Mouse (Mus musculus) intestine, embryonic 15.5 days (tissue): ENCODE results near the gene Cdk5r1. TPM values are rescaled to one million over a fixed set of nuclear protein-coding genes. Genes with fewer than 3 reads are reported as not detected.
"Not testable (repeated sequence)": the region's sequence is repeated elsewhere in the genome, so short reads cannot be mapped to it uniquely, and the experiment has no call there.

Experiments used
- ATAC-seq: fragments of 200-750 bp; cut with Nextera tagmentation; 2 replicates; pipeline ENCODE4 v1.8.0; 2017; ENCODE audit warnings: moderate TSS enrichment, moderate library complexity
- H3K27ac ChIP-seq: fragments of 300-500 bp; sonication (generic); 2 replicates; pipeline ENCODE4 v1.5.1; 2015; ENCODE audit warnings: mild to moderate bottlenecking, inconsistent platforms
- H3K27me3 ChIP-seq: fragments of 300-500 bp; sonication (generic); replicated peaks from 2 replicates; pipeline ENCODE4 v1.6.1; 2015; ENCODE audit warnings: inconsistent platforms
- H3K36me3 ChIP-seq: fragments of 300-500 bp; sonication (generic); 2 replicates; pipeline ENCODE4 v1.6.1; 2015; ENCODE audit warnings: inconsistent platforms
- H3K4me1 ChIP-seq: fragments of 300-500 bp; sonication (generic); replicated peaks from 2 replicates; pipeline ENCODE4 v1.6.1; 2015; ENCODE audit warnings: inconsistent platforms
- H3K4me2 ChIP-seq: fragments of 300-500 bp; sonication (generic); replicated peaks from 2 replicates; pipeline ENCODE4 v1.6.1; 2015; ENCODE audit warnings: mild to moderate bottlenecking, inconsistent platforms
- H3K4me3 ChIP-seq: fragments of 300-500 bp; sonication (generic); replicated peaks from 2 replicates; pipeline ENCODE4 v1.5.1; 2015; ENCODE audit warnings: inconsistent platforms
- H3K9ac ChIP-seq: fragments of 300-500 bp; sonication (generic); 2 replicates; pipeline ENCODE4 v1.6.1; 2015; ENCODE audit warnings: inconsistent platforms
- H3K9me3 ChIP-seq: fragments of 300-500 bp; sonication (generic); 2 replicates; pipeline ENCODE4 v1.6.1; 2016; ENCODE audit warnings: inconsistent platforms
- WGBS: fragments of 180-500 bp; shearing (Covaris S2); methylation state at CpG from one replicate; pipeline ENCODE4 v1.1.7; 2015; 5-methylcytosine and 5-hydroxymethylcytosine counted together
- polyA plus RNA-seq: library from polyadenylated mRNA; unstranded; fragments of >200 nt; fragmentation: Nextera tagmentation; extraction: Ambion mirVana; gene quantifications from 2 replicates; pipeline ENCODE4 v1.2.1, GENCODE M21; 2015

Cdk5r1 gene
- 1.4 and 1.8 TPM in 2 replicates for polyA plus RNA-seq

- H3K36me3 ChIP-seq = peaks cover 4% of the 10 kb centered on the region; the same call in 1 of the 2 replicates
- peaks cover 11% of the 10 kb centered on the region for H3K4me1 ChIP-seq
- ATAC-seq = peak; percentile 94
- whole genome bisulfite sequencing = 2% methylated on average over 110 of the region's 116 CpGs
- H3K4me3 ChIP-seq = peak within 1 kb of the TSS; percentile 74
- H3K27ac ChIP-seq = peak within 1 kb of the TSS; percentile 72
- H3K4me2 ChIP-seq = peak within 1 kb of the TSS; percentile 100
- peak within 1 kb of the TSS; percentile 71 for H3K9ac ChIP-seq
- H3K27me3 ChIP-seq = 0 out of 2 replicates have a peak, but pooled peaks cover 2% of the 10 kb centered on the region
- H3K9me3 ChIP-seq = no peaks in the 10 kb centered on the region
These were observed at the start of gene Cdk5r1 for GRCm38 (mm10) chr11:80476222-80477189. Gene Cdk5r1, plus strand, starts transcription at chr11:80477023.

DNA sequence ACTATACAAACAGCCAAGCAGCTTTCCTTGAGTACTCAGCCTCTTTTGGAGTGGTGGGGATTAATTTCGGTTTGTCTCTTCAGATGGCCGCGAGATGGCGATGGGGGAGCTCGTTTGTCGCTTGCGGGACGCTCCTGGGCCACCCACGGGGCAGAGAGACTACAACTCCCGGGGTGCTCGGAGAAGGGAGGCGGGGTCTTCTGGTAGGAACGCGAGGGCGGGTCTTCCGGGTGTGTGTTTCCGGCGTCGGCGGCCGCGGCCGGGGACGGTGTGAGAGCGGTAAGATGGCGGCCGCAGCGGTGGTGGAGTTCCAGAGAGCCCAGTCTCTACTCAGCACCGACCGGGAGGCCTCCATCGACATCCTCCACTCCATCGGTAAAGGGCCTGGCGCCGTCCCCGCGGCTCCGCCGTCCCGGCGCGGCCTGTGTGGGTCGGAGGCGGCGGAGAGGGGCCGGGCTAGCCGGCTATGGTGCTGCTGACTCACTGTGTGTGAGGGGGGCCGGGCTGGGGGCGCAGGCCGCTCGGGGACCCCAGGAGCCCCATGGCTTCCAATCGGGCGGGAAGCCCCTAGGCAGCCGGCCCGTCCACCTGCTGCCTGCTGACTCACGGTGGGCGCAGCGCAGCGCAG is 48.3 kb upstream of the Cdk5r1 start, which contains the start of gene Psmd11:
TSS of gene Psmd11 (plus strand) at position 235 of the 628 bp plus-strand sequence.
- H3K4me2 ChIP-seq = peak within 1 kb of the TSS; percentile 73
- ATAC-seq = peak; percentile 99
- WGBS = under 1% methylated on average over 58 of the region's 58 CpGs
- H3K27me3 ChIP-seq = no peaks in the 10 kb centered on the region
- peaks cover 4% of the 10 kb centered on the region; the same call in 1 of the 2 replicates for H3K4me1 ChIP-seq
- H3K9ac ChIP-seq = peak within 1 kb of the TSS; percentile 95
- H3K9me3 ChIP-seq = no peaks in the 10 kb centered on the region
- H3K4me3 ChIP-seq = peak within 1 kb of the TSS; percentile 99
- H3K27ac ChIP-seq = peak within 1 kb of the TSS; percentile 88
- 0 out of 2 replicates have a peak, but pooled peaks cover 5% of the 10 kb centered on the region for H3K36me3 ChIP-seq

DNA sequence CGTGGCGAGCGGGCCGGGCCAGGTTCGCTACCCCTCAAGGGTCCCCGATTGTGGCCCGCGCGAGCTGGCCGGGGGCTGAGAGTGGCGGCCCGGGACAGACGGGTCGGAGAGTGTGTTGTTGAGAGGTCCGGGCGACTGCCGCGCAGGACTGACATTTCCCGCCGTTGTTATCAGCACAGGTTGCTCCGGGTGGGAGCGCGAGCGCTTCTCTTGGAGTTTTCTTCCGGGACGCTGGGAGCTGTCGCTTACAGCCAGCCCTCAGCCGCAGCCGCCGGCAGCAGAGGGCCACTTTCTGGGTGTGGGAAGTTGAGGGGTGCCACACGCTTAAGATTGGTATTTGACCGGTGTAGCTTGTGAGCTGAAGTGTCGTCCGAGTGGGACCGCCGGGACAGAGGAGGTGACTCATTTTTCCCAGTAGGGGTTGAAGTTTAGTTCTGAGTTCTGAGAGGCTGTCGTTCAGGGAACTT is 47.8 kb upstream of the Cdk5r1 start:
- peak overlapping the region; percentile 73 for H3K4me2 ChIP-seq
- peak overlapping the region; percentile 88 for H3K27ac ChIP-seq
- under 1% methylated on average over 37 of the region's 37 CpGs for WGBS
- peak overlapping the region; percentile 99 for H3K4me3 ChIP-seq
- H3K36me3 ChIP-seq = 0 out of 2 replicates have a peak, but pooled peaks cover 8% of the 10 kb centered on the region
- peak overlapping the region; percentile 95 for H3K9ac ChIP-seq
- peaks cover 4% of the 10 kb centered on the region; the same call in 1 of the 2 replicates for H3K4me1 ChIP-seq
- peak; percentile 83 for ATAC-seq
- H3K27me3 ChIP-seq = no peaks in the 10 kb centered on the region
- H3K9me3 ChIP-seq = no peaks in the 10 kb centered on the region

DNA sequence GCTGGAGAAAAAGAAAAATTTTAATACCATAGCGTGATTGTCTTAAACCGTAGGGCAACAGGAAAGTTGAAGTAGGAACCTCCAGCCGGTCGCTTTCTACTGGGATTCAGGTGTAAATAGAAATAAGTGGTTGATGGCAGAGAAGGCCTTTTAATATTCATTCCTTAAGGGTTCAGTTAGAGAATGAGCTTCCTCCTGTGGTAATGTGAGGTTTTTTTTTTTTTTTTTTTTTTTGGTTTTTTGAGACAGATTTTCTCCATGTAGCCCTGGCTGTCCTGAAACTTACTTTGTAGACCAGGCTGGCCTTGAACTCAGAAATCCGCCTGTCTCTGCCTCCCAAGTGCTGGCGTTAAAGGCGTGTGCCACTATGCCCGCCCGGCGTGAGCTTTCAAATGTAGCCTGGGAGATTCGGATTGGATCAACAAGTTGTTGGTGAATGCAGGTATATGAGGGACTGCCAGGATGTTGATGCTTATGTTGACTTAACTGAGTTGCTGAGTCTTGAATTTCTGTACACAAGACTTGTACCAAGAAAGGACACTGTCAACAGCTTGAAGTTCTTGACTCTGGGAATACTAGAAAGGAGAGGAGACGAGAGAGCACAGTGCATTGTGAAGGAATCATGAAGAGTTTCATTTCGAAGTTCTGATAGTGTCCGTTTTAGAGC is 47.2 kb upstream of the Cdk5r1 start:
- Histone ChIP-seq H3K27ac (no peak overlapping the region), H3K9ac (peak overlapping the region; percentile 95), H3K4me3 (peak overlapping the region; percentile 99), H3K36me3 (0 out of 2 replicates have a peak, but pooled peaks cover 8% of the 10 kb centered on the region), H3K9me3 (no peaks in the 10 kb centered on the region), H3K4me1 (peaks cover 4% of the 10 kb centered on the region; the same call in 1 of the 2 replicates), H3K4me2 (peak overlapping the region; percentile 73), H3K27me3 (no peaks in the 10 kb centered on the region)
- 55% methylated on average over 14 of the region's 14 CpGs for WGBS
- no peak for ATAC-seq

DNA sequence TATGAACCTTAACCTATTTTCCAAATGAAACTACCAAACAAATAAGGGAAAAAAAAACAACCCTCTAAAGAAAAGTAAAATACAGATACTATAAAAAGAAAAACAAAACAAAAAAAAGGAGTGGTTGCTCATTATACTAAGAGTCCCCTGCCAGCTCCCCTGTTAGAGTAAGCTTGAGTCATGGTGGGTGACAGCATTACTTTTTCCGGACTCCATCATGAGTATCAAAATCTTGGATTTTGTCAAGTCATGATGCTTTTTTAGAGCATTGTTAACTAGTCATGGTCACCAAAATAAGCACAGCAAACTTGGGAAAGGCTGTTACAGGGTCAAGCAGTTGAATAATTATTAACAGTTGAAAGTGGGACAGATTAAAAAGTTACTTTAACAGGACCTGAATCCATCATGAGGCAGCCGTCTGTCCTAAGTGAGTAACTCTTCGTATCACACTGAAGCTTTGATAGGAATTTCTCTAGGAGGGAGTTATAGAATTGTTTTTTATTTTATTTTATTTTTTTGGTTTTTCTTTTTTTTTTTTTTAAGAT is 46.4 kb upstream of the Cdk5r1 start:
- peaks cover 4% of the 10 kb centered on the region; the same call in 1 of the 2 replicates for H3K4me1 ChIP-seq
- H3K4me3 ChIP-seq = no peak overlapping the region
- H3K9me3 ChIP-seq = no peaks in the 10 kb centered on the region
- no peak overlapping the region for H3K27ac ChIP-seq
- 0 out of 2 replicates have a peak, but pooled peaks cover 8% of the 10 kb centered on the region for H3K36me3 ChIP-seq
- no peaks in the 10 kb centered on the region for H3K27me3 ChIP-seq
- no peak overlapping the region for H3K4me2 ChIP-seq
- 91% methylated on average over 3 of the region's 3 CpGs for WGBS
- H3K9ac ChIP-seq = no peak overlapping the region
- no peak for ATAC-seq

GRCm38 (mm10) chr11:80446916-80447315 is 29.9 kb upstream of the Cdk5r1 start:
- Histone ChIP-seq H3K9ac (no peak overlapping the region), H3K4me1 (no peaks in the 10 kb centered on the region), H3K9me3 (no peaks in the 10 kb centered on the region), H3K27me3 (no peaks in the 10 kb centered on the region), H3K27ac (no peak overlapping the region), H3K4me3 (no peak overlapping the region), H3K4me2 (no peak overlapping the region), H3K36me3 (peaks cover 16% of the 10 kb centered on the region)
- 93% methylated on average over 3 of the region's 3 CpGs for WGBS
- no peak for ATAC-seq

DNA sequence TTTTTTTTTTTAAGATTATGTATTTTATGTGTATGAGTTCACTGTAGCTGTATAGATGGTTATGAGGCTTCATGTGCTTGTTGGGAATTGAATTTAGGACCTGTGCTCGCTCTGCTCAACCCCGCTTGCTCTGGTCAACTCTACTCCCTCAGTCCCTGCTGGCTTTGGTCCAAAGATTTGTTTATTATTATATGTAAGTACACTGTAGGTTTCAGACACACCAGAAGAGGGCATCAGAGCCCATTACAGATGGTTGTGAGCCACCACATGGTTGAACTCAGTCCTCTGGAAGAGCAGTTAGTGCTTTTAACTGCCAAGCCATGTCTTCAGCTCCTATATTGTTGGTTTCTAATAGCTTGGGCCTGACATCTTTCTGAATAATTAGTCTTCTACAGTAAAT is 27.0 kb upstream of the Cdk5r1 start:
- Histone ChIP-seq H3K9me3 (no peaks in the 10 kb centered on the region), H3K27ac (no peak overlapping the region), H3K4me1 (no peaks in the 10 kb centered on the region), H3K9ac (no peak overlapping the region), H3K4me3 (no peak overlapping the region), H3K27me3 (no peaks in the 10 kb centered on the region), H3K4me2 (no peak overlapping the region), H3K36me3 (peaks cover 15% of the 10 kb centered on the region)
- 86% methylated on average over 2 of the region's 2 CpGs for WGBS
- ATAC-seq = no peak

- H3K4me3 ChIP-seq = no peak overlapping the region
- H3K4me2 ChIP-seq = no peak overlapping the region
- H3K27me3 ChIP-seq = no peaks in the 10 kb centered on the region
- H3K36me3 ChIP-seq = peaks cover 7% of the 10 kb centered on the region
- no peak overlapping the region for H3K27ac ChIP-seq
- H3K9me3 ChIP-seq = no peaks in the 10 kb centered on the region
- H3K4me1 ChIP-seq = no peaks in the 10 kb centered on the region
- no peak for ATAC-seq
- no peak overlapping the region for H3K9ac ChIP-seq
- 86% methylated on average over 3 of the region's 3 CpGs for whole genome bisulfite sequencing
These were observed 24.6 kb upstream of the Cdk5r1 start for GRCm38 (mm10) chr11:80452242-80452641.

DNA sequence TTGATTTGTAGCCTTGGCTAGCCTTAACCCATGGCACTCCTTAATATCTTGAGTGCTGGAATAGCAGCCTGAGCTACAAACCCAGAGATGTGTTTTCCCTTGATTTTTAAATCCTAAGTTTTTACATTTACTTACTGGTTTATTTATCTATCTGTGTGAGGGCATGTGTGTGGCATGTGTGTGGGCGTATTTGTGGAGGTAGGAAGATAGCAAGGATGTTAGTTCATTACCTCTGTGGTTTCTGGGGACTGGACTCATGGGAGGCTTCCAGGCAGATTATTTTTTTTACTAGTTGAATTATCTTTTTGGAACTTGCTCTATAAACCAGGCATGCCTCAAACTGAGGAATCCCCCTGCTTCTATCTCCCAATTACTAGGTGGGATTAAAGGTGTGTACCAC is 23.6 kb upstream of the Cdk5r1 start:
- Histone ChIP-seq H3K9ac (no peak overlapping the region), H3K36me3 (peaks cover 9% of the 10 kb centered on the region), H3K4me1 (no peaks in the 10 kb centered on the region), H3K9me3 (no peaks in the 10 kb centered on the region), H3K27me3 (no peaks in the 10 kb centered on the region), H3K27ac (no peak overlapping the region), H3K4me2 (no peak overlapping the region), H3K4me3 (no peak overlapping the region)
- 92% methylated on average over 1 of the region's 1 CpGs for WGBS
- ATAC-seq = no peak

DNA sequence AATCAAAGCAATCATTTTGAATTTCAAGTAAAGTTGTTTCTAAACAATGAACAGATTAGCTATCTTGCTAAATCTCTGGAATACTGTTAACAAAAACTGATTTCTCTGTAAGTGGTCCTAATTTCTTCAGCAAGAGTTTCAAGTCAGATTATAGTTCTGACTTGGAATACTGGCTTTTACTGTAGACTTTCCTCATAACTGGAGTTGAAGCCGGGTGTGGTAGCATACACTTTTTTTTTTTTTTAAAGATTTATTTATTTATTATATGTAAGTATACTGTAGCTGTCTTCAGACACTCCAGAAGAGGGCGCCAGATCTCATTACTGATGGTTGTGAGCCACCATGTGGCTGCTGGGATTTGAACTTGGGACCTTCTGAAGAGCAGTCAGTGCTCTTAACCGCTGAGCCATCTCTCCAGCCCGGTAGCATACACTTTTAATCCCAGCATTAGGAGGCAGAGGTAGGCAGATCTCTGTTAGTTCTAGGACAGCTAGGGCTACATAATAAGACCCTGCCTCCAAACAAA is 13.2 kb upstream of the Cdk5r1 start:
- not testable (repeated sequence) for H3K4me2 ChIP-seq, ATAC-seq, H3K9ac ChIP-seq, H3K4me1 ChIP-seq, H3K9me3 ChIP-seq, H3K27me3 ChIP-seq, H3K27ac ChIP-seq, H3K4me3 ChIP-seq
- WGBS = 82% methylated on average over 4 of the region's 4 CpGs
- H3K36me3 ChIP-seq = peaks cover 26% of the 10 kb centered on the region

- Histone ChIP-seq H3K4me1 (no peaks in the 10 kb centered on the region), H3K4me3 (no peak overlapping the region), H3K36me3 (peaks cover 14% of the 10 kb centered on the region), H3K9ac (no peak overlapping the region), H3K9me3 (no peaks in the 10 kb centered on the region), H3K27ac (no peak overlapping the region), H3K4me2 (no peak overlapping the region), H3K27me3 (no peaks in the 10 kb centered on the region)
- ATAC-seq = no peak
- 80% methylated on average over 16 of the region's 16 CpGs for WGBS
These were observed 4.8 kb upstream of the Cdk5r1 start for GRCm38 (mm10) chr11:80471836-80472605.
